Mouse (Mus musculus) embryonic facial prominence, embryonic 12.5 days (tissue): Measurements from ENCODE around the gene Btbd3. TPM values are rescaled to one million over a fixed set of nuclear protein-coding genes. Genes with fewer than 3 reads are reported as not detected.

Experiments
- ATAC-seq: fragments of 200-750 bp; cut with Nextera tagmentation; 2 replicates; pipeline ENCODE4 v1.8.0; 2017; ENCODE audit not compliant: insufficient number of reproducible peaks, insufficient read depth, low FRiP score, low TSS enrichment
- H3K27ac ChIP-seq: fragments of 300-500 bp; sonication (generic); 2 replicates; pipeline ENCODE4 v1.5.1; 2016; ENCODE audit warnings: mild to moderate bottlenecking
- H3K27me3 ChIP-seq: fragments of 300-500 bp; sonication (generic); 2 replicates; pipeline ENCODE4 v1.6.1; 2016; ENCODE audit warnings: mild to moderate bottlenecking, moderate library complexity
- H3K36me3 ChIP-seq: fragments of 300-500 bp; sonication (generic); 2 replicates; pipeline ENCODE4 v1.6.1; 2016; ENCODE audit warnings: mild to moderate bottlenecking
- H3K4me1 ChIP-seq: fragments of 300-500 bp; sonication (generic); 2 replicates; pipeline ENCODE4 v1.6.1; 2016
- H3K4me2 ChIP-seq: fragments of 300-500 bp; sonication (generic); replicated peaks from 2 replicates; pipeline ENCODE4 v1.6.1; 2016; ENCODE audit warnings: mild to moderate bottlenecking, moderate library complexity
- H3K4me3 ChIP-seq: fragments of 300-500 bp; sonication (generic); 2 replicates; pipeline ENCODE4 v1.5.1; 2016; ENCODE audit warnings: mild to moderate bottlenecking
- H3K9ac ChIP-seq: fragments of 300-500 bp; sonication (generic); 2 replicates; pipeline ENCODE4 v1.6.1; 2016; ENCODE audit warnings: mild to moderate bottlenecking, moderate library complexity
- H3K9me3 ChIP-seq: fragments of 300-500 bp; sonication (generic); 2 replicates; pipeline ENCODE4 v1.6.1; 2016; ENCODE audit warnings: mild to moderate bottlenecking, moderate library complexity
- WGBS: fragments of 180-500 bp; shearing (Covaris S2); methylation state at CpG from one replicate; pipeline ENCODE4 v1.1.7; 2016; 5-methylcytosine and 5-hydroxymethylcytosine counted together
- polyA plus RNA-seq: library from polyadenylated mRNA; unstranded; fragments of >200 nt; fragmentation: Nextera tagmentation; extraction: Ambion mirVana; gene quantifications from 2 replicates; pipeline ENCODE4 v1.2.1, GENCODE M21; 2016

Gene Btbd3
- polyA plus RNA-seq, 1 experiment from 2014 or later, result 16.9 TPM

- 85% methylated on average over 2 of the region's 2 CpGs for WGBS
- no peaks in the 10 kb centered on the region for H3K9me3 ChIP-seq
- H3K27me3 ChIP-seq, result no peaks in the 10 kb centered on the region
- H3K27ac ChIP-seq, result no peak overlapping the region
- no peaks in the 10 kb centered on the region for H3K4me1 ChIP-seq
- no peak overlapping the region for H3K4me3 ChIP-seq
- ATAC-seq, result no peak
- H3K9ac ChIP-seq, result no peak overlapping the region
- no peaks in the 10 kb centered on the region for H3K36me3 ChIP-seq
- no peak overlapping the region for H3K4me2 ChIP-seq
Measured at GRCm38 (mm10) chr2:138585930-138586329, 329.6 kb downstream of the Btbd3 start.

- no peaks in the 10 kb centered on the region for H3K27me3 ChIP-seq
- no peak overlapping the region for H3K4me3 ChIP-seq
- no peak for ATAC-seq
Measured at GRCm38 (mm10) chr2:138587335-138587734, 331.0 kb downstream of the Btbd3 start.

DNA sequence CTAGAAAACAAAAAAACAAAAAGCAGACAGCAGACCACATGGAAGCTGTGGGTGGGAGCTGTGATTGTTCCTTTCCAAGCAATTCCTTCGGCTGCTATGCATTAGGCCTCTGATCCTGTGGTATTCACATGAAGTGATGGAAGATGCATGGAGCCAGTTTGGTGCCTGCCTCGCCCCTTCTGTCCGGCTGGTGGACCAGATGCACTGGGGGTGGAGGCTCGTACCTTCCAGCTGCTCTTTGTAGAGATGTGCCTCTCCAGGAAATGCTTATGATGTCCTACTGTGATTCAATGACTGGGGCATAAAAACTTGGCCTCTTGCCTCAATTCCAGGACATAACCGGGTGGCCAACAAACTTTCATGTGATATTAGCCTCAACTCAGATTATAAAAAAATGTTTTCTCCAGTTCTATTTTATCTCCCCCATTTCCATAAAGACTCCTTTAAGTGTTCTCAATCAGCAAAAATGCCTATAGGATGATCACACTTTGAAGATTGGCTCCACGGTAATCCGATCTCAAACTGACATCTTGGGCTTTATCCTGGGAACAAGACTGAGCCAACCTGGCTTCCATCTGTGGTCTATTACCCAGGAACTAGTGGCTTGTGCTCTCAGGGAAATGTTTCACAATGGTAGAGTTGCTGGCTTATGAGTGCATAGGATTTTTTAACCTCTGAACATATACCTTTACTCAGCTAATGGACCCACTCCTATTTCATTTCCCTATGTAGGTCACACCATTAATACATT, 331.6 kb downstream of the Btbd3 start:
- Histone ChIP-seq H3K9ac (no peak overlapping the region), H3K4me2 (no peak overlapping the region), H3K4me3 (no peak overlapping the region), H3K27me3 (no peaks in the 10 kb centered on the region), H3K4me1 (no peaks in the 10 kb centered on the region), H3K36me3 (no peaks in the 10 kb centered on the region), H3K9me3 (no peaks in the 10 kb centered on the region), H3K27ac (no peak overlapping the region)
- ATAC-seq, result no peak
- WGBS, result 72% methylated on average over 7 of the region's 7 CpGs

More at GRCm38 (mm10) chr2:138587335-138587734, 331.0 kb downstream of the Btbd3 start:
- H3K4me1 ChIP-seq, result no peaks in the 10 kb centered on the region
- H3K4me2 ChIP-seq, result no peak overlapping the region
- 90% methylated on average over 2 of the region's 2 CpGs for WGBS
- no peaks in the 10 kb centered on the region for H3K36me3 ChIP-seq
- H3K27ac ChIP-seq, result no peak overlapping the region
- H3K9me3 ChIP-seq, result no peaks in the 10 kb centered on the region
- H3K9ac ChIP-seq, result no peak overlapping the region

- Histone ChIP-seq H3K27ac (no peak overlapping the region), H3K9ac (no peak overlapping the region), H3K4me2 (no peak overlapping the region), H3K36me3 (no peaks in the 10 kb centered on the region), H3K4me3 (no peak overlapping the region), H3K9me3 (no peaks in the 10 kb centered on the region), H3K27me3 (no peaks in the 10 kb centered on the region), H3K4me1 (no peaks in the 10 kb centered on the region)
- WGBS, result 73% methylated on average over 3 of the region's 3 CpGs
- no peak for ATAC-seq
Measured at GRCm38 (mm10) chr2:138589105-138589504, 332.7 kb downstream of the Btbd3 start.

DNA sequence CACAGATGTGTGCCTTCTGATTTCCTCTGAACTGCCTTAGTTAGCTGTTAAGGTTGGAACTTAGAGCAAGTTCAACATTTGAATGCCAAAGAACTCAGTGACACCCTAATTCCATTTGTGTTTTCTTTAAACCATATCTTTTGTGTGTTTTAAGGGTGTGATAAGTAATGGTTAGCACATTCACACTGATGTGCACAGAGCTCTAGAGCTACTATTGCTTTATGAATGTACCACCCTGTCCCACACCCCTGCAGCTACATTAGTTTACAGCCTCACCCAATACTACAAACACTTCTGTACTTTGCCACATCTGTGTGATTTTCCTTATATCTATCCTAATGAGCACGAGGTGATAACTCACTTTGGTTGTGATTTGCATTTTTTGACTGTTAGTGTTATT, 333.9 kb downstream of the Btbd3 start:
- H3K27ac ChIP-seq, result no peak overlapping the region
- H3K9ac ChIP-seq, result no peak overlapping the region
- no peaks in the 10 kb centered on the region for H3K9me3 ChIP-seq
- H3K4me2 ChIP-seq, result no peak overlapping the region
- ATAC-seq, result no peak
- WGBS, result 69% methylated on average over 1 of the region's 1 CpGs
- no peaks in the 10 kb centered on the region for H3K36me3 ChIP-seq
- H3K27me3 ChIP-seq, result no peaks in the 10 kb centered on the region
- no peaks in the 10 kb centered on the region for H3K4me1 ChIP-seq
- no peak overlapping the region for H3K4me3 ChIP-seq

GRCm38 (mm10) chr2:138612361-138612760, 356.0 kb downstream of the Btbd3 start:
- Histone ChIP-seq H3K4me3 (no peak overlapping the region), H3K27me3 (no peaks in the 10 kb centered on the region), H3K27ac (no peak overlapping the region), H3K36me3 (no peaks in the 10 kb centered on the region), H3K4me1 (no peaks in the 10 kb centered on the region), H3K9ac (no peak overlapping the region), H3K4me2 (no peak overlapping the region), H3K9me3 (no peaks in the 10 kb centered on the region)
- no peak for ATAC-seq

- H3K27me3 ChIP-seq, result no peaks in the 10 kb centered on the region
- H3K9me3 ChIP-seq, result no peaks in the 10 kb centered on the region
- H3K4me3 ChIP-seq, result no peak overlapping the region
- no peak overlapping the region for H3K27ac ChIP-seq
- no peak overlapping the region for H3K9ac ChIP-seq
- H3K36me3 ChIP-seq, result no peaks in the 10 kb centered on the region
- no peak overlapping the region for H3K4me2 ChIP-seq
- H3K4me1 ChIP-seq, result no peaks in the 10 kb centered on the region
- no peak for ATAC-seq
- WGBS, result 84% methylated on average over 5 of the region's 5 CpGs
Measured at GRCm38 (mm10) chr2:138617501-138617900, 361.1 kb downstream of the Btbd3 start.
